Mouse (Mus musculus): Measurements from ENCODE around the gene Kirrel3. TPM values are rescaled to one million over a fixed set of nuclear protein-coding genes. Genes with fewer than 3 reads are reported as not detected.
A peak's percentile ranks its signal among the peaks of the same experiment; 100 is the strongest.

Kirrel3 gene
- total RNA-seq, 2 experiments from 2014 or later = not detected

- no peak for ATAC-seq (replicated peaks; ENCODE audit: poor library complexity)
Observed at GRCm38 (mm10) chr9:34969881-34970490, 484.3 kb downstream of the Kirrel3 start.

- ATAC-seq (replicated peaks; ENCODE audit: poor library complexity) = no peak
Observed at GRCm38 (mm10) chr9:34974326-34974725, 488.6 kb downstream of the Kirrel3 start.

DNA sequence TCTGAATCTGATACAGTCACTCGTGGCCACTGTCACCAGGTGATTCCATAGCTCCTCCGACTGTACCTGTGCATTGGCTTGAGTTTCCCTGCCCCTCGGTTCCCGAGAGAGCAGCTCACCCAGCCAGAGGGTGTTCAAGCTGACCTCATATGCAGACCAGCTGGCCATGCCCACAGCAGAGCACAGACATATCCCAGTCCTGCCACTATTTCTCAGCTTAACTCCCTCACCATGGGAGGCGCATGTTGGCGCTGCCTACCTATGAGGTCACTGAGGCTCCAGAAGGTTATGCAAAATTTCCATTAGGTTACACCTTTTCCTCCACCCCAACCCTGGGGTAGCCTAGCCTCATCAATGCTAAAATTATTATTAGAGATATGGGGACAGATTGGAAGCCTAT is 489.6 kb downstream of the Kirrel3 start:
- ATAC-seq (replicated peaks; ENCODE audit: poor library complexity) = no peak

DNA sequence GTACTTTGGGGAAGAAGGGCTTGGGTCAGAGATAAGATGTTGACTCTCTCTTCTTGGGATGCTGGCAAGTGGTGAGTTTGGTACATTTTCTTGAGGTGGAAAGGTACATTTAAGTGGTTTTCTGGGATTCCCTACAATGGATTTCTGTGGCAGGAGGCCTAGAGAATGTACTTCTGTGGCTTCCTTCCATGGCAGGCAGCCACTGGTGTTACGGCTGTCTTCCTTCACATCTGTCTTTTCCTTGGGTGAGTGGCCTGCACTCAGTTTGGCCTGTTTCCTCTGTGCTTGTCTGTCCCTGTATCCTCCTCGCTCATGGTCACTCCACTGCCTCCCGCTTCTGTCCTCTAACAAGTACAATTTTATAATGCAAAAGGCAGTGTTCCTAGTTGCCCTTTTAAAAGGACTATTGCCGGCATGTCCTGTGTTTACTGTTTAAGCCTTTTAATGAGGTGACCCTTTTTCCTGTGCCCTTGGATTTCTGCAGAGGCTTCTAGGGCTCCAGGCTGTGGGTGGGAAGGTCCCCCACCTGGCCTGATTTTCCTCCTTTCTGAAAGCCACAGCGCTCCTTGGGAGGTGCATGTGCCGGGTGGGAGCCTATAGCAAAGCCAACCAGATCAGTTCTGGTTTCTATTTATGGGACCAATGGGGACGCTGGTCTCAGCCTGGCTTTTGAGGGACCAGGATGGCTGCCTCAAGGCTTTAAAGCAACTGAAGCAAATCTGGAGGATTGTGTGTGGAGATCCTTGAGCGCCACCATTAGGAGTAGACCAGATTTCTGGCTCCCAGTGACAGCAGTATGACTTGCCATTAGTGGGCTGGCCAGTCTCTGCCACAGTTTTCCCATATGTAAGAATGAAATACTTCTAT is 491.1 kb downstream of the Kirrel3 start:
- no peak for ATAC-seq (replicated peaks; ENCODE audit: poor library complexity)

GRCm38 (mm10) chr9:34977700-34978099 is 492.0 kb downstream of the Kirrel3 start:
- ATAC-seq (replicated peaks; ENCODE audit: poor library complexity) = no peak

DNA sequence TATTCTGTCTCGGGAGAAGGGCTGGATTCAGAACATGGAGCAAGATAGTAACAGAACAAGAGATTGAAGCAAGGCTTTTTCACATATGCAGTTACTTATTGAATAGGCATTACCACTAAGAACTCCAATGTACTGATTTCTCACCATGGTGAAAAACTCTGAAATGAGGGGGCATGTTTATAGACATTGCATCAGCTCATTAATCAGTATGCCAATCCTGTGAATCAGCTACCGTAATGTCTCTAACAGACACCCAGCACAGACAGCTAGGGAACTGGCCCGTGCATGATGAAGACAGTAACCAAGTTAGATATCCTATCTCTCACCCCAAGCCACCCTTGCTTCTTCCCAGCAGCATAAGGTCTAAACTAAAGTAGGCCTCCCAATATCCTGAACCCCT is 492.5 kb downstream of the Kirrel3 start:
- no peak for ATAC-seq (replicated peaks; ENCODE audit: poor library complexity)

DNA sequence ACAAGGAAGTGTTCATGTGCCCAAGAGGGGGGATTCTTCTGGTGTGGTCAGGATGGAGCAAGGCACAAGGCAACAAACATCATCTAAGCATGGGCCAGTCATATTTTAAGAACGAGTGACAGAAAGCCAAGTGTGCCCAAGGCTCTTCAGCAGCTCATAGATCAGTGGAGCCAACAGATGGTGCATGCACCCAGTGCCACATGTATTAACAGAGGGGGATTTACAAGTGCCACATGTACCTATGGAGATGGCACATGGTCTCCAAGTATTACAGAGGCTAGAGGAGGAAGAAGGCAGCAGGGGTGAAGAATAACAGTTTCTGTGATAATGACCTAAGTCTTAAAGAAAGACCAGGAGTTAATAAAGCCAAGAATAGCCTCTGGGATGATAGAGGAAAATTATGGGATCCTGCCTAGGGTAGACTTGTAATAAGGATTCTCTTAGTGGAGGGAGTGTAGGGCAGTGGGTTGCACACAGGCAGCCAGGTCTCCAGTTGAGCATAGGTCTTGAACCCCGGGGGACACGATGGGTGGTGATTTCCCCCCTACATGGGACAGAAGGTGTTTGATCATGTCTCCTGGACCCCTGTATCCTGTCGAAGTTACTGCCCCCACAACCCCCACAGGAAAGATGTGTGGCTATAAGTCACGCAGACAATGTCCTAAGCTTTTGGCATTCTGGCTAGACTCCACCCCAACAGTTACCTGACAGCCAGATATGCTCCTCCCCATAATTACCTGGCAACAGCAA is 495.0 kb downstream of the Kirrel3 start:
- no peak for ATAC-seq (replicated peaks; ENCODE audit: poor library complexity)

- ATAC-seq (replicated peaks; ENCODE audit: poor library complexity) = peak; percentile 96
Observed at GRCm38 (mm10) chr9:34983513-34984462, 498.1 kb downstream of the Kirrel3 start.

DNA sequence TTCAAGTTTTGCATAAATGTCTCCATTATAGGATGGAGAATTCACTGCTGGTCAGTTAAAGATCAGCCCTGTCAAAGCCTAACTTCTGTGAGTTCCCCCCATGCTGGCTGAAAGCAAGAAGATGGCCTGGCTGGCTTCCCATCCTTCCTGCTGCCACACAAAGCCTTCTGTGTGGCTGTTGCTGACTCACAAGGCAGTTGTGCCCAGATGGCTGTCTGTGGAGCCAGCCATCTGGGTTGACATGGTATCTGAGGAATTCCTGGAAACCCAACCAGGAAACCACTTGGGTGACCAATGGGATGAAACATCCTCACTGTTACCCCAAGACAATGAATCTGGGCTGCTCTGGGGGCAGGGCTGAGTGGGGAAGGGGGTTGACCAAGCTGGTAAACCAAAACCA is 500.5 kb downstream of the Kirrel3 start:
- ATAC-seq (replicated peaks; ENCODE audit: poor library complexity) = no peak

DNA sequence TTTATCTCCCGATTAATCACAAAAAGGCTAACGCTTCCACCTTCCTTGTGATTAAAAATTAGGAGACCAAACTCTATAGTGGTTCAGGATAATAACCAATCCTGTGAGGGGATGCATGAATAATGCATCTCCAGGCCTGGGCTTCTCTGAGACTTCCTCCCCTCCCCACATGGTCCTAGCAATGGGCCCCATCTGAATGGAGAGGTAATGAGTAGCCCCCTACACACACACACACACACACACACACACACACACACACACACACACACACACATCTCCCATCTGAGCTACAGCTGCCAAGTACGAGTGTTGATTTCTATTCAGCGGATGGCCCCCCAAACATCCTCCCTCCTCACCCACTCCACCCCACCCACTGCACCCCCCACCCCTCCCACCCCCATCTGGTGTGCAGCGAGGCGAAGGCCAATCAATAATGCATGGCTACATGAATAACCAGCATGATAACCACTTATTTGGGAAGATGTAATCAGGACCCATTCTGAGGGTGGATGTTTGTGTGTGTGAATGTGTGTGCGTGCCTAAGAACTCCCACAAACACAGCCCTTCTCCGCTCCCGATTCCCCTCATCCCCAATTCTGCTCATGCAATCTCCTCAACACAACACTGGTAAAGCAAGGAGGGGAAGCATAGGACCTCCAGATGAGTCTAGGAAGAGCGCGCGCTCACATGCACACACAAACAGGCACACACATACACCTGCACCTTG is 501.9 kb downstream of the Kirrel3 start:
- ATAC-seq (replicated peaks; ENCODE audit: poor library complexity) = no peak

DNA sequence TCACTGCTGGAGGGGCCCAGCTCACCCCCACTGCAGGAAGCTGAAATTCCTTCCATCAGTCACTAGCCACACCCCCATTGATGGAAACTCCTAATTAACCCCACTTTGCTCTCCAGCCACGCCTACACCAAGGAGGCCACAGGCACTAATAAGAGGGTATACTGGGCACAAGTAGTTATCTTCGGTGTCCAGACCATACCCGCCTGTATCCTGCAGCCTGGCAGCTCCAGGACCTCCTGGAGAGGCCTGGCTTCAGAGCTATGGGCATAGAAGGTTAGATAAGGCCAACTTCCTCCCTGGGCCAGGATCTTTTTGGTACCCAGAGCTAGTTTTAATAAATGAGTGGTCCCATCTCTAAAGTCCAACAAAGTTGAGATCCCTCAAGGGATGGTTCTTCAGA is 503.0 kb downstream of the Kirrel3 start:
- ATAC-seq (replicated peaks; ENCODE audit: poor library complexity) = no peak

DNA sequence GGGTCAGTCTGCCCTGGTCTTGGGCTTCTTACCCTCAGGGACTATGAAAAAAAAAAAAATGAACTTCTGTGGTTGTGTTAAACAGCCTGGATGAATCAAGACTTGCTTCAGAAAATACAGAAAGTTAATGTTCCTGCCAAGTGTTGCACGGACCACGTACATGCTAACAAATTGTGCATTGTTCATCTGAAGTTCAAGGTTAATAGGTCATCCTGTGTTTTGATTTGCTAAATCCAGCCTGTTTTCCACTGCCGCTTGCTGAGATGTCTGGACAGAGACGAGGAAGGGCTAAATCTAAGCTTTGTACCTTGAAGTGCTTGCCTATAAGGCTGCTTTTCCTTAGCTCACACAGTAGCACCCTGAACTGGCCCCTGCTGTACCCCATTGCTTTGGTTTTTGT is 506.5 kb downstream of the Kirrel3 start:
- no peak for ATAC-seq (replicated peaks; ENCODE audit: poor library complexity)

- no peak for ATAC-seq (replicated peaks; ENCODE audit: poor library complexity)
Observed at GRCm38 (mm10) chr9:34993467-34994211, 507.9 kb downstream of the Kirrel3 start.

DNA sequence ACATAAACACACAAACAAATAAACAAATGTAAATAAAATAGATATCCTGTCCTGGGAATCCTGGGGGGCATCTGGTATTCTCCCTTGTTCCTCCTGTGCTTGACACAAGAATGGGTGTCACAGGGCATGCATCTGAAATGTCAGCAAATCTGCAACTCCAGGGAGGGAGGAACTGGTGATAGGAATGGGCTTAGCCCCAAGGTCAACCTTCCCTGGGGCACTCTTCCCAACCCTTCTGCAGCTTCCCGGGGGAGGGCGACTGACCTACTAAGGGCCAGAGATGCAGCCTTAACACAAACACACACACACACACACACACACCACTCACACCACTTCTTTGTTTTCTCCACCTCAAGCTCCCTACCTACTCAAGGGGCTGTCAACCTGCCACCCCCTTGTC is 509.4 kb downstream of the Kirrel3 start:
- no peak for ATAC-seq (replicated peaks; ENCODE audit: poor library complexity)

GRCm38 (mm10) chr9:34995660-34996378 is 510.1 kb downstream of the Kirrel3 start:
- peak; percentile 23; the same call in 1 of the 2 replicates for ATAC-seq (replicated peaks; ENCODE audit: poor library complexity)

DNA sequence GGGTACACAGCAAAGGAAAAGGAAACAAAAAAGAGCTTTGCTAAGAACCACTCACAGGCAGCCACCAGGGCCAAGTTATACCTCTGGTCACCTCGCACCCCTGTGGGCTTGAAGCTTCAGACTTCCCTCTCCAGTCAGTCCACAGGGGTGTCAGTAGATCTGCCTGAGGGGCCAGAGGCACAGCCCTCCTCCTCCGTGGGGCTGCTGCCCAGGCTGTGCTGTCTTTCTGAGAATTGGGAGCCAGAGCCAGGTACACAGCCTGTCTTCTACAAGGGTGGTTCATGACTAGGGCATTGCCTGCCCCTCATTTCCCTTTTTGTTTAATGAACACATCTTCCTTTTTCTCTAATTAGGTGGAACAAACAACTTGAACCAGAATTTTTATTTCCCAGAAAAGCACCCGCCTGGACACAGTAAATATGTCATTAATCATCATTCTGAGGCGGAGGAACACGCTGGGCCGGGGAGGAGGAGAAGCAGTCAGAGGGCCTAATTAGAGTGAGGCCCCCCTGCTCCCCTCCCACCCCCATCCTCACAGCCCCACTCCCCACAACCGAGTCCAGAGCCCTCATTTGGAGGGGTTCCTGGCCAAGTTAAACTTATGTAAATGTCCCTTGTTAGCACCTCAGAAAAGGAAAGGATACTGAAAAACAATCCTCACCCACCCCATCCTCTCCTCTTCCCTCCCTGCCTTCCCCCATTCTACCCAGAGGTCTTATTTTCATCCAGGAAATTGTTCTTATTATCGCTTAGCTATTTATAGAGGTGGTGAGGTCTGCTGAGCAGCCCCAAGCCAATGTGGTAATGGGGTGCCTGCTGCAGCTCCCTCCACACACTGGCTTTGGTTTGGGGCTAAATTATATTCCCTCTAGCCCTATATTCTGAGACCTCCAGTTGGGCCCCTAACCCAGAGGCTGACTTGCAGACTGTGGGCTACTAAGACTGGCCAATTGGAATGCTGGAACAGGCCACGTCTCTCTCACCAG is 512.5 kb downstream of the Kirrel3 start:
- no peak for ATAC-seq (replicated peaks; ENCODE audit: poor library complexity)

DNA sequence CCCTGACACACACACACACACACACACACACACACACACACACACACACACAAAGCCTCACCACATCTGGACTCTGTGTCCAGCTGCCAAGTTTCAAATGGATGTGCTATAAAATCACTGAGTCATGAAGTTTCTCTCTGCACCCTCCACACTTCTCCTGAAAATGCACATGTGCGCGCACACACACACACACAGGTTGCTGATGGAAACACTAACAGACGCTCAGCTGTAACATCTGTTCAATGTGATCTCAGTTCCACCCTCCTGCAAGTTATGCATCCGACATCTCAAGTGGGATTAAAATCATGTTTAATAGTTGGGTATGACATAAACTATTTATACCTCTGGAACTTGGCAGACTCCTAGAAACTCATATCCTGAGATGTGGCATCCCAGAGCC is 518.4 kb downstream of the Kirrel3 start:
- ATAC-seq (replicated peaks; ENCODE audit: poor library complexity) = no peak
